In the genomic region with DNA sequence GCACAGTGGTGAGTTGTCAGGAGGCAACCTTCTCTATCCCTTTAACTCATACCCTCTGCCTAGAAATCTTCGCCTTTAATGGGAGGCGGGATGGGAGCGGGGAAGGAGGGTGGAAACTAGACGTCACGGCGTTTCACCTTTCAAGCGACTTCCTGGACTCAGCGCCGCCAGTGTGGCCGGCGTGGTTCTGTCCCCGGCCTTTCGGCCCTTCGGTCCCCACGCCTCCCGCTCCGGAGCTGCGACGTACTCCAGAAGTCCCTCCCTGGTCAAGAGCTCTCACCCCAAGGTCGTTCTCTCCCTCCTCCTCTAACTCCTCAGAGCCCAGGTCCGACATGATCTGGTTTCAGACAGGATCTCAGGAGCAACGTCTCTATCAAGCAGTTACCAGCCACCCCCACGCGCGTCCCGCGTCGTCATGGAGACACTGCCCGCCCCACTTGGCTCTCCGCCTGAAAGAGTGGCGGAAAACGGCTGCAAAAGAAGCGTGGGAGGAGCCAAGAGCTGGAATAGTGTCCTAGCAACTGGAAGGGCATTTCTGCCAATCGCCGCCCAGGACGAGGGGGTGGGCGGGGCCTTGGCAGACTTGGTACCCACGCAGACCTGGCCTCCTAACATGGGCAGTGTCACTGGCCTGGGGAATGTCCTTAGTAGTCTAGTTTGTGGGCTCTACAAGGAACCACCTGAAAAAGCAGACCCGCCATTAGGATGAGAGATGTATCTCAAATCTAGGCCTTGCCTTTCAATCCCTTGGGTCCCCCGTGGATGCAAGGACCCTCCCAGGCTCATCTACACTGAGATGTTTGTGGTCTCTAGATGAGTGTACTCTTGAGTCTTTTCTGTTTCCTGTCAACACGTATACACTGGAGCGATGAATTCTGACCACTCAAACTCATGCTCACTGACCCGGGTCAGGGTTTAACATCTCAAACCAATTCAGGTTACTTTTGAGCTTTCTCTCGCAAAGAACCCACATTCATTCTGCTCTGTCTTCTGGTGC, we compare ENCODE assay signal across 8 mouse cellular contexts. TPM values are rescaled to one million over a fixed set of nuclear protein-coding genes. Genes with fewer than 3 reads are reported as not detected.
A peak's percentile ranks its signal among the peaks of the same experiment; 100 is the strongest.
DNase-seq lines count a peak whose midpoint lies in the region; ATAC-seq and TF ChIP-seq lines count a peak whose summit lies in the region.

Gene Rsph1 (minus strand): TSS at position 462 of the 997 bp plus-strand sequence.

- intact Hi-C loops in heart, postnatal 25 days (cut with DNase I), result no loop called here

- peak; percentile 93 for DNase-seq in cerebellum, adult 8-10 months
- DNase-seq in forebrain, postnatal 0 days, result peak; percentile 96
- peak; percentile 95 for DNase-seq in heart, postnatal 25 days (ENCODE audit: low spot score)
- DNase-seq in layer of hippocampus, adult 11-12 months (ENCODE audit: low spot score), result peak; percentile 100
- DNase-seq in neural tube, embryonic 11.5 days (ENCODE audit: low spot score), result peak; percentile 91

- peak within 1 kb of the TSS; percentile 64 for H3K4me2 ChIP-seq in forebrain, postnatal 0 days (ENCODE audit: low read depth)
- H3K4me2 ChIP-seq in liver, embryonic 16.5 days (ENCODE audit: low read depth, low read length), result peak within 1 kb of the TSS; percentile 59
- peak within 1 kb of the TSS; percentile 55 for H3K4me2 ChIP-seq in neural tube, embryonic 11.5 days (ENCODE audit: low read depth)
- peak within 1 kb of the TSS; percentile 91 for H3K4me2 ChIP-seq in stomach, embryonic 15.5 days

- H3K36me3 ChIP-seq in ES-Bruce4 (ENCODE audit: control insufficient read depth, insufficient read depth, low read length, poor library complexity, severe bottlenecking), result no peaks in the 10 kb centered on the region
- no peaks in the 10 kb centered on the region for H3K36me3 ChIP-seq in forebrain, postnatal 0 days (ENCODE audit: insufficient read depth)
- H3K36me3 ChIP-seq in liver, embryonic 16.5 days (ENCODE audit: control insufficient read depth, insufficient read depth), result no peaks in the 10 kb centered on the region
- H3K36me3 ChIP-seq in neural tube, embryonic 11.5 days (ENCODE audit: control insufficient read depth, insufficient read depth, low read length), result no peaks in the 10 kb centered on the region
- H3K36me3 ChIP-seq in stomach, embryonic 15.5 days, result no peaks in the 10 kb centered on the region

- H3K27me3 ChIP-seq in ES-Bruce4 (ENCODE audit: control insufficient read depth, insufficient read depth, low read length, poor library complexity, severe bottlenecking), result no peaks in the 10 kb centered on the region
- no peaks in the 10 kb centered on the region for H3K27me3 ChIP-seq in forebrain, postnatal 0 days (ENCODE audit: insufficient read depth, low read length)
- no peaks in the 10 kb centered on the region for H3K27me3 ChIP-seq in liver, embryonic 16.5 days (ENCODE audit: control insufficient read depth, insufficient read depth, low read depth, low read length)
- 0 out of 2 replicates have a peak, but pooled peaks cover 2% of the 10 kb centered on the region for H3K27me3 ChIP-seq in neural tube, embryonic 11.5 days (ENCODE audit: control insufficient read depth, insufficient read depth, low read length)
- no peaks in the 10 kb centered on the region for H3K27me3 ChIP-seq in stomach, embryonic 15.5 days (replicated peaks)

- TF ChIP-seq CTCF in ES-Bruce4 (IDR thresholded peaks at IDR 0.05; ENCODE audit: low read depth, low read length), result no peak
- no peak for TF ChIP-seq CTCF in forebrain, postnatal 0 days (IDR thresholded peaks at IDR 0.05; ENCODE audit: low read depth)

- WGBS in forebrain, postnatal 0 days, result 9% methylated on average over 44 of the region's 44 CpGs
- 10% methylated on average over 44 of the region's 44 CpGs for WGBS in liver, embryonic 16.5 days (ENCODE audit: insufficient replicate concordance)
- WGBS in neural tube, embryonic 11.5 days, result 9% methylated on average over 44 of the region's 44 CpGs
- 10% methylated on average over 44 of the region's 44 CpGs for WGBS in stomach, embryonic 15.5 days

- H3K4me1 ChIP-seq in ES-Bruce4 (ENCODE audit: control insufficient read depth, insufficient read depth, low read length), result peaks cover 7% of the 10 kb centered on the region
- 0 out of 2 replicates have a peak, but pooled peaks cover 5% of the 10 kb centered on the region for H3K4me1 ChIP-seq in forebrain, postnatal 0 days (ENCODE audit: insufficient read depth)
- H3K4me1 ChIP-seq in liver, embryonic 16.5 days (ENCODE audit: control insufficient read depth, low read depth, low read length), result no peaks in the 10 kb centered on the region; the same call in 1 of the 2 replicates
- H3K4me1 ChIP-seq in neural tube, embryonic 11.5 days (ENCODE audit: control insufficient read depth, insufficient read depth, low read length), result peaks cover 2% of the 10 kb centered on the region; the same call in 1 of the 2 replicates
- no peaks in the 10 kb centered on the region; the same call in 1 of the 2 replicates for H3K4me1 ChIP-seq in stomach, embryonic 15.5 days

- no peak for TF ChIP-seq POLR2A in ES-Bruce4 (IDR thresholded peaks at IDR 0.05; ENCODE audit: insufficient read depth, low read length)

- H3K9ac ChIP-seq in ES-Bruce4 (ENCODE audit: low read depth, poor library complexity, severe bottlenecking), result peak within 1 kb of the TSS; percentile 14; the same call in 1 of the 2 replicates
- H3K9ac ChIP-seq in forebrain, postnatal 0 days, result peak within 1 kb of the TSS; percentile 46; the same call in 1 of the 2 replicates
- H3K9ac ChIP-seq in liver, embryonic 16.5 days (ENCODE audit: low read depth, low read length), result no peak within 1 kb of the TSS
- H3K9ac ChIP-seq in neural tube, embryonic 11.5 days (ENCODE audit: low read length), result 0 out of 2 replicates have a peak within 1 kb of the TSS, but pooled peaks have one; percentile 8
- H3K9ac ChIP-seq in stomach, embryonic 15.5 days, result no peak within 1 kb of the TSS

- no peaks in the 10 kb centered on the region for H3K9me3 ChIP-seq in ES-Bruce4 (replicated peaks; ENCODE audit: control insufficient read depth, insufficient read depth, low read length, poor library complexity, severe bottlenecking)
- no peaks in the 10 kb centered on the region for H3K9me3 ChIP-seq in forebrain, postnatal 0 days (ENCODE audit: low read length)
- H3K9me3 ChIP-seq in liver, embryonic 16.5 days (replicated peaks; ENCODE audit: control insufficient read depth, low read length), result no peaks in the 10 kb centered on the region
- H3K9me3 ChIP-seq in neural tube, embryonic 11.5 days (ENCODE audit: control insufficient read depth, low read length), result no peaks in the 10 kb centered on the region
- no peaks in the 10 kb centered on the region for H3K9me3 ChIP-seq in stomach, embryonic 15.5 days

- H3K4me3 ChIP-seq in ES-Bruce4 (ENCODE audit: low read depth, low read length), result peak within 1 kb of the TSS; percentile 80
- peak within 1 kb of the TSS; percentile 43 for H3K4me3 ChIP-seq in forebrain, postnatal 0 days (ENCODE audit: low read depth, low read length)
- H3K4me3 ChIP-seq in liver, embryonic 16.5 days (ENCODE audit: low read depth, low read length), result peak within 1 kb of the TSS; percentile 46
- H3K4me3 ChIP-seq in neural tube, embryonic 11.5 days (ENCODE audit: low read depth, low read length), result peak within 1 kb of the TSS; percentile 32
- H3K4me3 ChIP-seq in stomach, embryonic 15.5 days (replicated peaks), result peak within 1 kb of the TSS; percentile 52

- H3K27ac ChIP-seq in ES-Bruce4 (ENCODE audit: insufficient read depth, low read length), result no peak within 1 kb of the TSS
- peak within 1 kb of the TSS; percentile 42; the same call in 1 of the 2 replicates for H3K27ac ChIP-seq in forebrain, postnatal 0 days (ENCODE audit: low read depth, low read length)
- H3K27ac ChIP-seq in liver, embryonic 16.5 days (ENCODE audit: low read length), result no peak within 1 kb of the TSS
- no peak within 1 kb of the TSS for H3K27ac ChIP-seq in neural tube, embryonic 11.5 days (ENCODE audit: low read depth, low read length)
- H3K27ac ChIP-seq in stomach, embryonic 15.5 days, result peak within 1 kb of the TSS; percentile 40; the same call in 1 of the 2 replicates

- no peak for TF ChIP-seq EP300 in ES-Bruce4 (IDR thresholded peaks at IDR 0.05; ENCODE audit: insufficient read depth, low read depth, low read length)

- peak; percentile 93 for ATAC-seq in forebrain, postnatal 0 days
- ATAC-seq in liver, embryonic 16.5 days (ENCODE audit: low read depth), result peak; percentile 43
- peak; percentile 88 for ATAC-seq in neural tube, embryonic 11.5 days (ENCODE audit: insufficient read depth, low FRiP score, low TSS enrichment)
- ATAC-seq in stomach, embryonic 15.5 days (ENCODE audit: insufficient read depth, low FRiP score, low read depth), result peak; percentile 71; the same call in 1 of the 2 replicates

RNA-seq across cellular contexts. Expression of gene Rsph1, which starts in this region (rescaled TPM):
- polyA plus RNA-seq in ES-Bruce4 (2011; ENCODE audit: insufficient read depth, insufficient read length, low read depth, missing spikeins), result 11.3 and 11.5 TPM in 2 replicates
- 2.8 and 6.0 TPM in 2 replicates for total RNA-seq in forebrain, postnatal 0 days (2014; rRNA removed)
- polyA plus RNA-seq in forebrain, postnatal 0 days (2015; fragmentation: Nextera tagmentation; extraction: Ambion mirVana), result 6.9 and 11.3 TPM in 2 replicates
- total RNA-seq in heart, postnatal 25 days (2021), result 1 to 10 TPM; 1.7 to 2.1 TPM
- 0.19 and 0.20 TPM in 2 replicates for polyA plus RNA-seq in liver, embryonic 16.5 days (2015; fragmentation: Nextera tagmentation; extraction: Ambion mirVana)
- 0.95 and 1.7 TPM in 2 replicates for polyA plus RNA-seq in neural tube, embryonic 11.5 days (2014; fragmentation: Nextera tagmentation; extraction: Ambion mirVana)
- polyA plus RNA-seq in stomach, embryonic 15.5 days (2015; fragmentation: Nextera tagmentation; extraction: Ambion mirVana), result 1.6 and 2.1 TPM in 2 replicates

Comparison
In these comparisons a context has a peak if more than half of its experiments do, and no peak if none do; other contexts are left out.
1. Peak in ATAC-seq, H3K4me3 ChIP-seq and H3K4me2 ChIP-seq in liver, embryonic 16.5 days; RNA of the gene not detected or under 1 TPM.
2. H3K27ac ChIP-seq: peak in forebrain, postnatal 0 days (single experiment) and stomach, embryonic 15.5 days (single experiment); none in ES-Bruce4 (single experiment), liver, embryonic 16.5 days (single experiment) and neural tube, embryonic 11.5 days (single experiment).
3. H3K9ac ChIP-seq: peak in ES-Bruce4 (single experiment), forebrain, postnatal 0 days (single experiment) and neural tube, embryonic 11.5 days (single experiment); none in liver, embryonic 16.5 days (single experiment) and stomach, embryonic 15.5 days (single experiment).
4. ATAC-seq: peak in every context shown above with its lines; median percentile 93 in forebrain, postnatal 0 days; 88 in neural tube, embryonic 11.5 days; 71 in stomach, embryonic 15.5 days; 43 in liver, embryonic 16.5 days.
5. Peak in every context shown above with its lines, with median percentiles within 50 percentile points of each other: H3K4me3 ChIP-seq, DNase-seq and H3K4me2 ChIP-seq.